Mouse (Mus musculus): Measurements from ENCODE around the gene Espn. TPM values are rescaled to one million over a fixed set of nuclear protein-coding genes. Genes with fewer than 3 reads are reported as not detected.
A peak's percentile ranks its signal among the peaks of the same experiment; 100 is the strongest.

Espn gene
- total RNA-seq, 2 experiments from 2014 or later: 2.8 to 3.0 TPM

DNA sequence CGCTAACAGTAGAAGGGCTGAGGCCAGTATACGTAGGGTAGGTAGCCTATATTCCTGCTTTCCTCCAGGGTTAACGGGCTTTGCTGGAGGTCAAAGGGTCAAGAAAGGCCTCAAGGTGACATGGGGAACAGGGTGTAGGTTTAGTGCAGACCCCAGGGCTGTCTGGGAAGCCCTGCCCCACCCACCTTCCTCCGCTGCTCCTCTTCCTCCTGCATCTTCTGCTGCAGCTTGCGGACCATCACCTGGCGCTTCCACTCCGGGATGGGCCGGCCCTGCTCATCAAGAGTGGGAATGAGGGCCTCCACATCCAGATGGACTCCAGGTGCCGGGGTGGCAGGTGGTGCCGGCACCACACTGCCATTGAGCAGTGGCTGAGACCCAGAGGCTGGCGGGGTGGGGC is 24.3 kb downstream of the Espn start:
- DNase-seq (ENCODE audit: low spot score in 2 of 2): no peak

- DNase-seq (ENCODE audit: low spot score in 2 of 2): no peak
Observed at GRCm38 (mm10) chr4:152126026-152126920, 25.9 kb downstream of the Espn start.

DNA sequence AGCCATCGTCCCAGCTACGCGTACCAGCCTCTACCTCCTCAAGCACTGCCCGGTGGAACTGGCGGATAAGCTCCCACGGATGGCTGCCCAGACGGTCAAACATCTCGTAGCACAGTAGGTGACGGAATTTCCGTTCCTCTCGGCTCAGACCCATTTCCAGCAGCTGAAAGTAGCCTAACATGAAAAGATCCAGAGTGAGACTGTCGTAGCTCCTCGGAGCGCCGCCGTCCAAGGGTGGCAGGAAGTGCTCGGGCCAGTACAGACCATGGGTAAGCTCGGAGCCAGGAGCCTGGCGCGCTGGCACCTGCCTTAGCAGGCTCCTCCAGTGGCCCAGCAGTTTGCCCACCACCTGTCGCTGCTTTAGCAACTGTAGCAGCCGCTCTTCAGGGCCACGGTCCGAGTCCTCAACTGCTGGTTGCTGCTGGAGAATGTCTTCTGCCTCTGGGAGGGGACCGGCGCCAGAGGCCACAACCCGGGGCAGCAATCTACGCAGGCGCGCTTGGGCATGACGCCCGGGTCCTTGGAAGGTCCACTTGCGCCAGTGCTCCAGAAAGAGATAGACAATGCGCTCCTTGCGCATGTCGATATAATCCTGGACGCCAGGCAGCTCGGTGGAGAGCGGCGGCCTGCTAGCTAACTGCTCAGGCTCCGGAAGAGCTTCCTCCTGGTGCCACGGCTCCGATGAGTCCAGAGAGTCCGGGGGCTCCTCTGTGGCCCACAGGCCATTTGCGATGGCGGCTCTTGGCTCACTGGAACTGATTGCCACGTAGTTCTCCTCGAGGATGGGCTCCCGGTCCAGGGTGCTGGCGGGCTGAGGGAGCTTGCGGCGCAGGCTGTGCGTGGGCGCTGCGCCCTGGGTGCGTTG is 26.8 kb downstream of the Espn start:
- peak in 1 of 2 experiments; percentile 58 for DNase-seq (ENCODE audit: low spot score in 2 of 2)

DNA sequence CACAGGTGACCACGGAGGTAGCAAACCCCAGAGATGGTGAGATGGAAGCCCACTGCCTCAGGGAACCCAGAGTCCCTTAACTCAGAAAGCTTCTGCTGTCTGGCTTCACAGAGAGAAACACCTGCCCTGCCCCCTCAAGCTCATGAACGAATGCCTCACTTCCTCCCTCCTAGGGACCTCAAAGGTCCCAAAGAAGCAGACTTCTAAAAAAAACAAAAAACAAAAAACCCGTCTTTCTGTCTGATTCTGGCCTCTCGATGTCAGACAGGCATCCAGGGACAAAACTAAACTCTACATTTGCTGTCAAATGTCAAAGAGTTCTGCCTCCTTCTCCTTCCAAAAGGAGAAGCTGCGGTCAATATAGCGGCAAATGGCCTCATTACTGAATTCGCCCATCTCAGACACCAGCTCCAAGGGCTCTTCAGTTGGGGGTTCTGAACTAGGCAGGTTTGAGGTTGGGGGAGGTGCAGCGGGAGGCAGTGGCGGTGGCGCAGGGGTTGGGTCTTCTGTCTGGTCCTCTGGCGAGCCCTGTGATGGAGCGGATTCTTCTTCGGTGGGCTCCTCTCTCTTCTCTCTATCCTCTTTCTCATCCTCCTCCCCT is 27.7 kb downstream of the Espn start:
- no peak for DNase-seq (ENCODE audit: low spot score in 2 of 2)

- no peak for DNase-seq (ENCODE audit: low spot score in 2 of 2)
Observed at GRCm38 (mm10) chr4:152121183-152121505, 31.0 kb downstream of the Espn start.

DNA sequence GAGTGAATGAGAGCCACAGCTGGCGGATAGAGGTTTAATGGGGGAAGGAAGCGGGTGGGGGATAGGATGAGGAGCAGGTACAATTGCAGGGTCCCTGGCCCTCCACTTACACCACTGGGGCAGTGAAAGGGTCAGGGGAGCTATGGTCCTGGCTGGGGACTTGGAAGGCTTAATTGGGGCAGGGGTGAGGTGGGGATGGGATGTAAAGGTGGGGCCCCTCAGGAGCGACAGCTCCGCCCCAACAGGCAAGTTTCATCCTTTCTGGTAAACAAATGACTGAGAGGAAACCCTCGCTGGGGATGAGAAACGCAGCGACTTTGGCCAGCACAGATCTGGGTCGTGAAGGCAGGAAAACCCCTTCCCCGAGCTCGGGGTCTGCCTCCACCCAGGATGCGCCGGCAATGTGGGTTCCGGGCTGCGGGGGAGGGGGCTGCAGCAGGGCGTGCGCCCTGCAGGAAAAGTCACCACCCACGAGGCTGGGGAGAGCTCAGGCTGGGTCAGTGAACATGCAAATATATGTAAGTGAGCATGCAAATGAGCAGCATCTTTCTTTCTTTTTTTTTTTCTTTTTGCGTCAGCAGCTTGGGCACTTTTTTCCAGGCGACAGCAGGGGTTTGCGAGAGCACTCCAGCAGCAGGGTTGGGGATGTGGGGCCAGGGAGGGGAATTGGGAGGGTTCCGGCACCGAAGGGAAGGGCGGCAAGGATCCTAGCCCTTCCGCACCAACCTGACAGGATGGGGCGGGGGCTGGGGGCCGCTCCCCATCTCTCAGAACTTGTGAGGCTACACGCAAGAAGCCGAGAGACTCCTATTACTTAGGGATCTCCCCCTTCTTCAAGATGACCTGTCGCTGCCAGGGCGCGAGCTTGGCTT is 31.6 kb downstream of the Espn start:
- no peak for DNase-seq (ENCODE audit: low spot score in 2 of 2)

GRCm38 (mm10) chr4:152119396-152120292 is 32.5 kb downstream of the Espn start:
- DNase-seq (ENCODE audit: low spot score in 2 of 2): peak in 1 of 2 experiments; percentile 66

DNA sequence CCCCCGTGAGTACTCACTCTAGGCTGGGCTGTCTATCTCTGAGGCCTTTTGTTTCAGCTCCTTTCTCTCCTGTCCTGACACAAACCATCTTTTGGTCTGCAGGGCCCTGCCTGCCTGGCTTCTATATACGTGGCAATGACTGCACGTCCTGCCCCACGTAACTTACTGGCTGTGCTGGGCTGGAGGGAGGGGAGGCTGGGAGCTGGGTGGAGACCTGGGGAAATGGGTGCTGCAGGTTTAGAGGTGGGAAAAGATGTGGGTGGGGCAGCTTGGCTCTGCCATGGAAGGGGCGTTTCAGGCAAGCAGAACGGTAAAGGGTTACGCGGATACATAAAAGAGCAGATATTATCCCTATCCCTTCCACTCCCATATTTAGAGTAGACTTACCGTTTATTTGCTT is 34.6 kb downstream of the Espn start:
- no peak for DNase-seq (ENCODE audit: low spot score in 2 of 2)

DNA sequence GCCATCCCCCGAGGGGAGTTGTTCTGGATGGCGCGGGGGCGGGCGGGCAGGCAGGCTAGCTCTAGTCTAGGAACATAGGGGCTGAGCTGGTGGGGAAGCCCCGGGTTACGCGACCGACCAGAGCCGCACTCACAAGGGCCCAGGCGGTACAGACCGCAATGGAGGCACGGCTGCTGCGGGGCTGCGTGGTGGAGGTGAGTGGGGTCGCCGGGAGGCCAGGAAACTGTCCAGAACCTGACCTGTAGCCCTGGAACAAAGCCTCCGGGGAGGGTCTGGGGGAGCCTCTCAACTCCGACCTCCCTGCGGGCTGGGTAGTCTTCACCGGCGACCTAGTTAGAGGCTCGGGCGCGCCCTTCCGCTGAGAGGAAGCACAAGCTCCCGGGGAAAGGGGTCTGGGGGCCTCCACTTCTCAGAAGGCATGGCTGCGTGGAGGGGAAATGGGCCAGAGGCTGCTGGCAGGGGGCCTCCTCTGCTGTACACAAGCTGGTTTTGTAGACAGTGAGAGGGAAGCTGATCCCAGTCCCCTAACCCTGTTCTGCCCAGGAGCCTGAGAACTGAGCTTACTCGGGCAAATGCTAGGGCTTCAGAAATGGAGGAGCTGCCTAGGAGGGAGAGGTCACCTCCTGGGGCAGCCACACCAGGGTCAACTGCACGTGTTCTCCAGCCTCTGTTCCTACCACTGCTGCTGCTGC is 36.1 kb downstream of the Espn start, which contains the start of gene Tnfrsf25:
Gene Tnfrsf25, plus strand, starts transcription at position 14 of the 692 bp plus-strand sequence.
- no peak for DNase-seq (ENCODE audit: low spot score in 2 of 2)

- no peak for DNase-seq (ENCODE audit: low spot score in 2 of 2)
Observed at GRCm38 (mm10) chr4:152114080-152114479, 38.1 kb downstream of the Espn start.

GRCm38 (mm10) chr4:152112329-152112728 is 39.8 kb downstream of the Espn start:
- no peak for DNase-seq (ENCODE audit: low spot score in 2 of 2)

- DNase-seq (ENCODE audit: low spot score in 2 of 2): no peak
Observed at GRCm38 (mm10) chr4:152110689-152111088, 41.5 kb downstream of the Espn start.

- DNase-seq (ENCODE audit: low spot score in 2 of 2): no peak
Observed at GRCm38 (mm10) chr4:152109509-152109908, 42.7 kb downstream of the Espn start.

DNA sequence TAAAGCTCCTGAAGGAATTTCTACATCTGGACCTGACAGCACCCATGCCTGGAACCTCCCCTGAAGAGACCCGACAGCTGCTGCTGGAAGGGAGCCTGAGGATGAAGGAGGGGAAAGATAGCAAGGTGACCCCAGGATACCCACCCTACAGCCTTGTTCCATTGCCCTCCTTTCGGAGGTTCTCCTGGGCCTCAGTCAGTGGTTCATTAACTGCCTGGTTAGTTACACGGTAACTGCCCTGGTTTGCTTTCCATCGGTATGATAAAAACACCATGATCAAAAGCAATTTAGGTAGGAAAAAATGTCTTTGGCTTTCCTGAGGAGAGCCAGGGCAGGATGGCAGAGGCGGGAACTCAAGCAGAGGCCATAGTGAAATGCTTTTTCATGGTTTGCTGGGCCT is 43.5 kb downstream of the Espn start:
- DNase-seq (ENCODE audit: low spot score in 2 of 2): no peak

- peak in 1 of 2 experiments; percentile 60 for DNase-seq (ENCODE audit: low spot score in 2 of 2)
Observed at GRCm38 (mm10) chr4:152107971-152108509, 44.1 kb downstream of the Espn start.

DNA sequence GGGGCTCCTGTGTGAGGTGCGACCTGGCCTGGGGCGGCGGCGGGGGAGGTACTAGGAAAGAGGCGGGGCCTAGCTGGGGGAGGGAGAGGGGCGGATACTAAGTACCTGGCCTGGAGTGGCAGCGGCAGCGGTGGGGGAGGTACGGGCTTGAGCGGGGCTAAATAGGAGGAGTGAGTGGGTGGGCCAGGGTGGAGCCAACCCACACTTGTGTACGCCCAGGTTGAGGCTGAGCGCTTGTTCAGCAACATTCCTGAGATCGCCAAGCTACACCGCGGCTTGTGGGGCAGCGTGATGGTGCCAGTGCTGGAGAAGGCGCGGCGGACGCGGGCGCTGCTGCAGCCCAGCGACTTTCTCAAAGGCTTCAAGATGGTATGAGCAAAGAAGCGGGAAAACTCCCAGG is 44.7 kb downstream of the Espn start:
- DNase-seq (ENCODE audit: low spot score in 2 of 2): no peak

DNA sequence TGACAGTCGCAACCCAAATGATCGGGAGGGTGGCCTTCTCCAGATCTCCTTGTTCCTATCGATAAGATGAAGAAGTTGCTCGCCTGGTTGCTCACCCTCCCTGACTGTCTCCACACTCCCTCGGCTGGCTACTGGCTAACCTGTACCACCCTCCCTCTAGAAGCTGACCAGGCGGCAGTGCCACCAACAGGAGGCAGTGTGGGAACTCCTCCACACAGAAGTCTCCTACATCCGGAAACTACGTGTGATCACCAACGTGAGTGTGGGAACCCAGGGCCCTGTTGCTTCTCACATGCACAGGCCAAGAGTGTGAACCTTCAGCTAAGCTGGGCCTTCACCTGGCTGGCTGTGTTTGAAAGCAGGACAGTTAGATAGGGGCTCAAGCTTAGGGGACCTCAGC is 45.4 kb downstream of the Espn start:
- DNase-seq (ENCODE audit: low spot score in 2 of 2): no peak

- peak in 1 of 2 experiments; percentile 84 for DNase-seq (ENCODE audit: low spot score in 2 of 2)
Observed at GRCm38 (mm10) chr4:152103025-152103424, 49.1 kb downstream of the Espn start.

DNA sequence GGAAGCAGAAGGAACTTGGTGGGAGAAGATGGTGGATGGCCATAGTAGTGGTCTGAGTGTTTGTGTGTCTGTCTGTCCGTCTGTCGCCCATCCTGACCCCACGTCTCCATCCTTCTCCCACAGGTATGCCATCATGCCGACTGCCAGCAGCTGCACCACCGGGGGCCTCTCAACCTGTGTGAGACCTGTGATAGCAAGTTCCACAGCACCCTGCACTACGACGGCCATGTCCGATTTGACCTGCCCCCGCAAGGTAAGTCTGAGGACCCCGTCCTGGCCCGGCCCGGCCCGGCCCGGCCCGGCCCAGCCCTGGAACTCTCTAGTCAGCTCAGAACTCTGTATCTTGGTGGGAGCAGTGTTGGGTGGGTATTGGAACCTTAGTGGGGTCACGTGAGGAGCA is 50.2 kb downstream of the Espn start:
- DNase-seq (ENCODE audit: low spot score in 2 of 2): no peak
